Mouse (Mus musculus) splenic B cell, adult 2 months (primary cell): ENCODE results near the gene Aqp12.
A peak's percentile ranks its signal among the peaks of the same experiment; 100 is the strongest.
"Not testable (repeated sequence)": the region's sequence is repeated elsewhere in the genome, so short reads cannot be mapped to it uniquely, and the experiment has no call there.

ENCODE experiments used
- DNase-seq: peaks from one replicate; pipeline ENCODE4 v3.0.0-alpha.2; 2011; ENCODE audit warnings: low read depth, low spot score
- H3K27me3 ChIP-seq: 2 replicates; pipeline ENCODE4 v1.6.1; 2012; ENCODE audit warnings: mild to moderate bottlenecking, low read length, moderate library complexity, mixed read lengths; ENCODE audit not compliant: control insufficient read depth, poor library complexity, insufficient read depth, severe bottlenecking
- H3K36me3 ChIP-seq: 2 replicates; pipeline ENCODE4 v1.6.1; 2012; ENCODE audit warnings: mild to moderate bottlenecking, low read length, moderate library complexity, mixed read lengths; ENCODE audit not compliant: control insufficient read depth, poor library complexity, insufficient read depth, severe bottlenecking

Aqp12 gene

GRCm38 (mm10) chr1:93006061-93006460 is at the start of gene Aqp12:
TSS of gene Aqp12 (plus strand) at chr1:93006334.
- no peaks in the 10 kb centered on the region for H3K36me3 ChIP-seq
- H3K27me3 ChIP-seq: no peaks in the 10 kb centered on the region
- DNase-seq: no peak

GRCm38 (mm10) chr1:92956571-92957335 is 49.4 kb upstream of the Aqp12 start:
- DNase-seq, H3K36me3 ChIP-seq, H3K27me3 ChIP-seq: not testable (repeated sequence)

- Histone ChIP-seq H3K36me3 (no peaks in the 10 kb centered on the region), H3K27me3 (no peaks in the 10 kb centered on the region)
- DNase-seq: no peak
These were observed 47.1 kb upstream of the Aqp12 start for GRCm38 (mm10) chr1:92958999-92959398.

- not testable (repeated sequence) for DNase-seq, H3K36me3 ChIP-seq, H3K27me3 ChIP-seq
These were observed 35.3 kb upstream of the Aqp12 start for GRCm38 (mm10) chr1:92970791-92971190.

- no peaks in the 10 kb centered on the region for H3K36me3 ChIP-seq
- DNase-seq: no peak
These were observed 34.0 kb upstream of the Aqp12 start for GRCm38 (mm10) chr1:92971879-92972795.

GRCm38 (mm10) chr1:92972854-92973253 is 33.3 kb upstream of the Aqp12 start:
- peak; percentile 47 for DNase-seq
- H3K36me3 ChIP-seq: no peaks in the 10 kb centered on the region
- H3K27me3 ChIP-seq: no peaks in the 10 kb centered on the region

More at GRCm38 (mm10) chr1:92971879-92972795, 34.0 kb upstream of the Aqp12 start:
- H3K27me3 ChIP-seq: no peaks in the 10 kb centered on the region

- no peak for DNase-seq
- Histone ChIP-seq H3K27me3 (no peaks in the 10 kb centered on the region), H3K36me3 (no peaks in the 10 kb centered on the region)
These were observed 30.0 kb upstream of the Aqp12 start for GRCm38 (mm10) chr1:92976141-92976566.

- no peaks in the 10 kb centered on the region for H3K27me3 ChIP-seq
- H3K36me3 ChIP-seq: no peaks in the 10 kb centered on the region
- no peak for DNase-seq
These were observed 27.5 kb upstream of the Aqp12 start for GRCm38 (mm10) chr1:92978645-92979044.

GRCm38 (mm10) chr1:92979073-92979602 is 27.0 kb upstream of the Aqp12 start:
- DNase-seq: no peak
- no peaks in the 10 kb centered on the region for H3K36me3 ChIP-seq
- no peaks in the 10 kb centered on the region for H3K27me3 ChIP-seq

- no peak for DNase-seq
These were observed 24.9 kb upstream of the Aqp12 start for GRCm38 (mm10) chr1:92981056-92981845.

GRCm38 (mm10) chr1:92982931-92983605 is 23.1 kb upstream of the Aqp12 start:
- no peak for DNase-seq
- no peaks in the 10 kb centered on the region for H3K27me3 ChIP-seq
- H3K36me3 ChIP-seq: no peaks in the 10 kb centered on the region

More at GRCm38 (mm10) chr1:92981056-92981845, 24.9 kb upstream of the Aqp12 start:
- H3K27me3 ChIP-seq: no peaks in the 10 kb centered on the region
- H3K36me3 ChIP-seq: no peaks in the 10 kb centered on the region

GRCm38 (mm10) chr1:92984999-92985398 is 21.1 kb upstream of the Aqp12 start:
- DNase-seq: no peak
- Histone ChIP-seq H3K27me3 (no peaks in the 10 kb centered on the region), H3K36me3 (no peaks in the 10 kb centered on the region)

- DNase-seq: no peak
- Histone ChIP-seq H3K27me3 (no peaks in the 10 kb centered on the region), H3K36me3 (no peaks in the 10 kb centered on the region)
These were observed 17.2 kb upstream of the Aqp12 start for GRCm38 (mm10) chr1:92988894-92989293.

GRCm38 (mm10) chr1:92989891-92990290 is 16.2 kb upstream of the Aqp12 start:
- no peaks in the 10 kb centered on the region for H3K36me3 ChIP-seq

More at GRCm38 (mm10) chr1:92989891-92990290, 16.2 kb upstream of the Aqp12 start:
- no peak for DNase-seq
- no peaks in the 10 kb centered on the region for H3K27me3 ChIP-seq
